Mouse (Mus musculus): Measurements from ENCODE around the gene Grin2b. TPM values are rescaled to one million over a fixed set of nuclear protein-coding genes. Genes with fewer than 3 reads are reported as not detected.

Gene Grin2b
- polyA plus RNA-seq, 1 experiment from 2014 or later = 0.04 TPM

DNA sequence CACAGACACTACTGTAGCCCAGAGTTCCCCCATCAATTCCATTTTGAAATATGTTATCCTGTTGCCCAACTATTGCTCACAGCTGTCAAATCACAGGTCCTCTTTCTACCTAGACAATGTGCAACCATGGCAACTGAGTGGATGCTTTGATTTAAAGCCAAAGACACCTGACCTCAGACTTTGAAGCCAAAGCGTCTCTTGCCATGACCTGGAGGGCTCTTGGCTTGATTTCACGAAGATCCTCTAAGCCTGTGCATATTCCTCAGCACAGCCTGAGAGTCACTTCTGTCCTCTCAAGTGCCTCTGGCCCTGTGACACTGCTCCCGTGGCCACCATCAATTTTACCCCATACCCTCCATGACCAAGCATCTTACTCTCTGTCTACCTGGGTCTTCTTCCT, 132.4 kb downstream of the Grin2b start:
- H3K4me2 ChIP-seq = no peak overlapping the region
- ATAC-seq (replicated peaks; ENCODE audit: low FRiP score) (no peak), DNase-seq (ENCODE audit: low spot score) (no peak)
- no peak overlapping the region for H3K27ac ChIP-seq (ENCODE audit: low read depth, low read length)
- H3K4me1 ChIP-seq (replicated peaks; ENCODE audit: control insufficient read depth, insufficient read depth, low read length) = no peaks in the 10 kb centered on the region
- no peaks in the 10 kb centered on the region for H3K9me3 ChIP-seq (ENCODE audit: control insufficient read depth, low read length)
- no peaks in the 10 kb centered on the region for H3K36me3 ChIP-seq (ENCODE audit: control insufficient read depth, insufficient read depth, low read length)
- no peaks in the 10 kb centered on the region for H3K27me3 ChIP-seq (replicated peaks; ENCODE audit: control insufficient read depth, insufficient read depth, low read length)
- H3K9ac ChIP-seq (ENCODE audit: low read depth, low read length) = no peak overlapping the region
- WGBS = 73% methylated on average over 3 of the region's 3 CpGs
- no peak overlapping the region for H3K4me3 ChIP-seq (ENCODE audit: low read depth, low read length)

DNA sequence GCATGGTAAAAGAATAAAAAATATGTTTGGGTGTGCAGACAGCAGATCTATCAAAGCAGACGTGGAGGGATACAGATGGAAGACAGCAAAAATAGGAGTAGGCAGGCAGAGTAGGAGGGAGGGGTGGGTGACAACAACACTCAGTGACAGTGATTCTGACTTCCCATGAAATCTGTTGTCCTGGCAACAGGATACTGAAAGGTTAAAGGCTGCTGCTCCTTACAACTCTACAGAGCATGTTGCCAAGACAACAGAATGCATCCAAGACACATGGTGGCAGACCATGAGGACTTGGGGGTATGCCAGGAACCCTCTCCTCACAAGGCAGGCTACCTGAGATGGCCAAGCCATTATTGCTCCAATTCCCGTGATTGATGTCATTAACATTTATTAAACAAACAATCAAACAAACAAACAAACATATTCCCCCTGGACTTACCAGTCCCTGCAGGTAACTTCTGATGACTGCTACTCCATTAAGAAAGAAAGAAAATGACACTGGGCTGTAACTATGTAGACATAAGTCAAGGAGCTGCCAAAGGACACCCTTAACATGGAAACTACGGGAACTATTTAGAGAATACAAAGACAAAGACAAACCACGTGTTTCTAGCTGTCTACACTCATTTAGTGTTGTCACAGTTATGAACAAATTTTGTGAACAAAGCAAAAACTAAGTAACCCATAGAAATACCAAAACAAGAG, 143.9 kb downstream of the Grin2b start:
- ATAC-seq (replicated peaks; ENCODE audit: low FRiP score) (no peak), DNase-seq (ENCODE audit: low spot score) (no peak)
- H3K27me3 ChIP-seq (replicated peaks; ENCODE audit: control insufficient read depth, insufficient read depth, low read length) = no peaks in the 10 kb centered on the region
- no peak overlapping the region for H3K27ac ChIP-seq (ENCODE audit: low read depth, low read length)
- no peak overlapping the region for H3K4me2 ChIP-seq
- H3K36me3 ChIP-seq (ENCODE audit: control insufficient read depth, insufficient read depth, low read length) = no peaks in the 10 kb centered on the region
- H3K4me3 ChIP-seq (ENCODE audit: low read depth, low read length) = no peak overlapping the region
- H3K9me3 ChIP-seq (ENCODE audit: control insufficient read depth, low read length) = no peaks in the 10 kb centered on the region
- WGBS = 71% methylated on average over 4 of the region's 4 CpGs
- no peaks in the 10 kb centered on the region for H3K4me1 ChIP-seq (replicated peaks; ENCODE audit: control insufficient read depth, insufficient read depth, low read length)
- no peak overlapping the region for H3K9ac ChIP-seq (ENCODE audit: low read depth, low read length)

DNA sequence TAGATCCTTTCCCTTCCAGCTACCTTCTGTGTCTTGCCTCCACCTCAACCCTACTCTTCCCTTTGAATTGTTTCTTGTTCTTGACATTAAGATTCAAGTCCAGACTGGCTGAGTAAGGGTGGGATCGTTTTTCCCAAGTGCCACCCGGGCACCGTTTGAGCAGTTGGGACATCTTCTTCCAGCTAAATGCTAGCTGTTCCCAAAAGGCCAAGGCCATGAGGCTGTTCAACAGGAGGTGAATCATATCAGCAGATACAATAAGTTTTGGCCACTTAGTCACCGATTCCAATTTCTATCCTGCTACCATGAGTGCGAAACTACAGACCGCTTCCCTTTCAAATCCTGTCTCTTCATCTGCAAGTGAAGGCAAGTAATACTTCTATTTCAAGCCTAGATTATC, 146.4 kb downstream of the Grin2b start:
- ATAC-seq (replicated peaks; ENCODE audit: low FRiP score) (no peak), DNase-seq (ENCODE audit: low spot score) (no peak)
- H3K9me3 ChIP-seq (ENCODE audit: control insufficient read depth, low read length) = no peaks in the 10 kb centered on the region
- no peak overlapping the region for H3K4me3 ChIP-seq (ENCODE audit: low read depth, low read length)
- no peaks in the 10 kb centered on the region for H3K4me1 ChIP-seq (replicated peaks; ENCODE audit: control insufficient read depth, insufficient read depth, low read length)
- no peaks in the 10 kb centered on the region for H3K27me3 ChIP-seq (replicated peaks; ENCODE audit: control insufficient read depth, insufficient read depth, low read length)
- no peak overlapping the region for H3K4me2 ChIP-seq
- no peak overlapping the region for H3K9ac ChIP-seq (ENCODE audit: low read depth, low read length)
- WGBS = 86% methylated on average over 6 of the region's 6 CpGs
- H3K36me3 ChIP-seq (ENCODE audit: control insufficient read depth, insufficient read depth, low read length) = no peaks in the 10 kb centered on the region
- H3K27ac ChIP-seq (ENCODE audit: low read depth, low read length) = no peak overlapping the region

DNA sequence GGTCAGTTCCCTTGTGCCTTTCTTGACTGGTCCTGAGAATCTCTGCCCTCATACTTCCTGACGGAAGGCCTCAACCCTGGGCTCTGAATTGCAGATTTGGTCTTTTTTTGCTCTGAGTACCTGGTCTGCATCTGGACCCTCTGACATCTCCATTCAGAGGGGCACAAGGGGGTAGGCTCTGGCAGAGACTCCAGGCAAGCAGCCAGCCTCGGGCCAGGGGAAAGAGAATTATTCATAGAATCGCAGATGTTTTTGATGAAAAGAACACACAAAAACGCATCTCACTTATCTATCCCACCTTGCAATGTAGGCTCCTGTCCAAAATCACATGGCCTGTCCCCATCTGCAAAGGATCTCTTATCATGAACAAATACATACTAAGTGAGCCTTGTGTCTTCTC, 147.5 kb downstream of the Grin2b start:
- H3K4me3 ChIP-seq (ENCODE audit: low read depth, low read length) = no peak overlapping the region
- H3K9me3 ChIP-seq (ENCODE audit: control insufficient read depth, low read length) = no peaks in the 10 kb centered on the region
- H3K9ac ChIP-seq (ENCODE audit: low read depth, low read length) = no peak overlapping the region
- ATAC-seq (replicated peaks; ENCODE audit: low FRiP score) (no peak), DNase-seq (ENCODE audit: low spot score) (no peak)
- no peaks in the 10 kb centered on the region for H3K4me1 ChIP-seq (replicated peaks; ENCODE audit: control insufficient read depth, insufficient read depth, low read length)
- H3K36me3 ChIP-seq (ENCODE audit: control insufficient read depth, insufficient read depth, low read length) = no peaks in the 10 kb centered on the region
- 77% methylated on average over 4 of the region's 4 CpGs for WGBS
- H3K27ac ChIP-seq (ENCODE audit: low read depth, low read length) = no peak overlapping the region
- H3K4me2 ChIP-seq = no peak overlapping the region
- no peaks in the 10 kb centered on the region for H3K27me3 ChIP-seq (replicated peaks; ENCODE audit: control insufficient read depth, insufficient read depth, low read length)

DNA sequence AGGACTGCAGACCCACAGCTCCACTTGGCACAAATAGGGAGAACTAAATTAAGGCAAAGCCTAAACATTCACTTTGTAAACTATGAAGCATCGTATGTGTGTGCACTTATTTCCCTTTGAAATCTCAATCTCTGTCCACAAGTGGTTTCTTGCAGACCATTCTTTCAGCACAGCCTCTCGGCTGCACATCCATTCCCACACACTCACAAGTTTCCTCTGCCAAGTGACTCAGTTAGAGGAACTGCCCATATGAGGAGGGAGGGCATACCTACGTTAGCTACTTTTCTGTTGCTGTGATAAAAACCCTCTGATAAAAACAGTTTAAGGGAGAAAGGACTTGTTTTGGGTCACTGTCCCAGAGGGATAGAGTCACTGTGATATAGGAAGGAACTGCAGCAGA, 152.9 kb downstream of the Grin2b start:
- Histone ChIP-seq H3K4me1 (replicated peaks; ENCODE audit: control insufficient read depth, insufficient read depth, low read length) (no peaks in the 10 kb centered on the region), H3K27me3 (replicated peaks; ENCODE audit: control insufficient read depth, insufficient read depth, low read length) (no peaks in the 10 kb centered on the region), H3K4me3 (ENCODE audit: low read depth, low read length) (no peak overlapping the region), H3K9me3 (ENCODE audit: control insufficient read depth, low read length) (no peaks in the 10 kb centered on the region), H3K36me3 (ENCODE audit: control insufficient read depth, insufficient read depth, low read length) (no peaks in the 10 kb centered on the region), H3K27ac (ENCODE audit: low read depth, low read length) (no peak overlapping the region), H3K9ac (ENCODE audit: low read depth, low read length) (no peak overlapping the region), H3K4me2 (no peak overlapping the region)
- WGBS = 74% methylated on average over 3 of the region's 3 CpGs
- ATAC-seq (replicated peaks; ENCODE audit: low FRiP score) (no peak), DNase-seq (ENCODE audit: low spot score) (no peak)

GRCm38 (mm10) chr6:136018962-136019361, 154.3 kb downstream of the Grin2b start:
- ATAC-seq (replicated peaks; ENCODE audit: low FRiP score) = no peak

GRCm38 (mm10) chr6:136013556-136014380, 159.5 kb downstream of the Grin2b start:
- Histone ChIP-seq H3K4me3 (ENCODE audit: low read depth, low read length) (no peak overlapping the region), H3K4me2 (no peak overlapping the region), H3K9me3 (ENCODE audit: control insufficient read depth, low read length) (no peaks in the 10 kb centered on the region), H3K36me3 (ENCODE audit: control insufficient read depth, insufficient read depth, low read length) (no peaks in the 10 kb centered on the region), H3K9ac (ENCODE audit: low read depth, low read length) (no peak overlapping the region), H3K27me3 (replicated peaks; ENCODE audit: control insufficient read depth, insufficient read depth, low read length) (no peaks in the 10 kb centered on the region), H3K27ac (ENCODE audit: low read depth, low read length) (no peak overlapping the region), H3K4me1 (replicated peaks; ENCODE audit: control insufficient read depth, insufficient read depth, low read length) (no peaks in the 10 kb centered on the region)
- WGBS = 84% methylated on average over 12 of the region's 12 CpGs
- ATAC-seq (replicated peaks; ENCODE audit: low FRiP score) = no peak
- no peak for DNase-seq (ENCODE audit: low spot score)

More at GRCm38 (mm10) chr6:136018962-136019361, 154.3 kb downstream of the Grin2b start:
- Histone ChIP-seq H3K27ac (ENCODE audit: low read depth, low read length) (no peak overlapping the region), H3K4me2 (no peak overlapping the region), H3K4me1 (replicated peaks; ENCODE audit: control insufficient read depth, insufficient read depth, low read length) (no peaks in the 10 kb centered on the region), H3K36me3 (ENCODE audit: control insufficient read depth, insufficient read depth, low read length) (no peaks in the 10 kb centered on the region), H3K4me3 (ENCODE audit: low read depth, low read length) (no peak overlapping the region), H3K9me3 (ENCODE audit: control insufficient read depth, low read length) (no peaks in the 10 kb centered on the region), H3K27me3 (replicated peaks; ENCODE audit: control insufficient read depth, insufficient read depth, low read length) (no peaks in the 10 kb centered on the region), H3K9ac (ENCODE audit: low read depth, low read length) (no peak overlapping the region)
- WGBS = 82% methylated on average over 1 of the region's 1 CpGs
- DNase-seq (ENCODE audit: low spot score) = no peak

GRCm38 (mm10) chr6:136011533-136011932, 161.8 kb downstream of the Grin2b start:
- Histone ChIP-seq H3K4me2 (no peak overlapping the region), H3K27ac (ENCODE audit: low read depth, low read length) (no peak overlapping the region), H3K9me3 (ENCODE audit: control insufficient read depth, low read length) (no peaks in the 10 kb centered on the region), H3K9ac (ENCODE audit: low read depth, low read length) (no peak overlapping the region), H3K36me3 (ENCODE audit: control insufficient read depth, insufficient read depth, low read length) (no peaks in the 10 kb centered on the region), H3K27me3 (replicated peaks; ENCODE audit: control insufficient read depth, insufficient read depth, low read length) (no peaks in the 10 kb centered on the region), H3K4me3 (ENCODE audit: low read depth, low read length) (no peak overlapping the region), H3K4me1 (replicated peaks; ENCODE audit: control insufficient read depth, insufficient read depth, low read length) (no peaks in the 10 kb centered on the region)
- no peak for ATAC-seq (replicated peaks; ENCODE audit: low FRiP score)
- DNase-seq (ENCODE audit: low spot score) = no peak
- 67% methylated on average over 4 of the region's 4 CpGs for WGBS

- no peaks in the 10 kb centered on the region for H3K36me3 ChIP-seq (ENCODE audit: control insufficient read depth, insufficient read depth, low read length)
- no peaks in the 10 kb centered on the region for H3K9me3 ChIP-seq (ENCODE audit: control insufficient read depth, low read length)
- WGBS = 86% methylated on average over 4 of the region's 4 CpGs
- H3K27me3 ChIP-seq (replicated peaks; ENCODE audit: control insufficient read depth, insufficient read depth, low read length) = no peaks in the 10 kb centered on the region
- H3K4me2 ChIP-seq = no peak overlapping the region
- no peaks in the 10 kb centered on the region for H3K4me1 ChIP-seq (replicated peaks; ENCODE audit: control insufficient read depth, insufficient read depth, low read length)
- no peak overlapping the region for H3K9ac ChIP-seq (ENCODE audit: low read depth, low read length)
- no peak overlapping the region for H3K4me3 ChIP-seq (ENCODE audit: low read depth, low read length)
- DNase-seq (ENCODE audit: low spot score) (no peak), ATAC-seq (replicated peaks; ENCODE audit: low FRiP score) (no peak)
- H3K27ac ChIP-seq (ENCODE audit: low read depth, low read length) = no peak overlapping the region
Observed at GRCm38 (mm10) chr6:136011038-136011311, 162.3 kb downstream of the Grin2b start.
